Mouse (Mus musculus) neutrophil, adult 5-6 weeks (primary cell): ENCODE results near the gene Tfap2d. TPM values are rescaled to one million over a fixed set of nuclear protein-coding genes. Genes with fewer than 3 reads are reported as not detected.

Source experiments
- ATAC-seq: fragments of 151-379, 151-347 bp; 2 replicates; pipeline ENCODE4 v1.8.0; 2017; ENCODE audit warnings: mild to moderate bottlenecking, moderate TSS enrichment; ENCODE audit not compliant: insufficient number of reproducible peaks, poor library complexity, low FRiP score, severe bottlenecking; ENCODE audit errors: extremely low read depth
- total RNA-seq: library from RNA; stranded (forward); fragments of 200-1000 nt; gene quantifications from 2 replicates; pipeline ENCODE4 v1.2.3, GENCODE M21; 2017

Tfap2d gene
- not detected in 2 replicates for total RNA-seq

DNA sequence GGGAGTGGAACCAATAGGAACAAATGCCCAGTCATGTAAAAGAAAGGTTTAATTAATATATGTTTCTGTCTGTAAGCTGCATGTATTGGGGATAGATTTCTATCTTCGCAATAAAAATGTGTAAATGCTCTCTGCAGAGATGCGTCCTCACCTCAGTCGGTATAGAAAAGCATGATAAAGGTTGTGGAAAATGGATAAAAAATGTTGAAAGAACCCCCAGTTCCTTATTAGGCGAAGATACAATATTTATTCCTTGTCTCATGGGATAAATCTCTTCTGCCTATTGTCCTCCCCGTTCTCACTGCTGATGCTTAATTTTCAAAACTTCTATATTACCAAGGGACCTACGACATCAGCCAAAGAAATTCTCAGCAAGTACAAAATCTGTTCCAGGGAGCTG lies at the start of gene Tfap2d:
Gene Tfap2d (plus strand): TSS at position 392 of the 400 bp plus-strand sequence.
- no peak for ATAC-seq

DNA sequence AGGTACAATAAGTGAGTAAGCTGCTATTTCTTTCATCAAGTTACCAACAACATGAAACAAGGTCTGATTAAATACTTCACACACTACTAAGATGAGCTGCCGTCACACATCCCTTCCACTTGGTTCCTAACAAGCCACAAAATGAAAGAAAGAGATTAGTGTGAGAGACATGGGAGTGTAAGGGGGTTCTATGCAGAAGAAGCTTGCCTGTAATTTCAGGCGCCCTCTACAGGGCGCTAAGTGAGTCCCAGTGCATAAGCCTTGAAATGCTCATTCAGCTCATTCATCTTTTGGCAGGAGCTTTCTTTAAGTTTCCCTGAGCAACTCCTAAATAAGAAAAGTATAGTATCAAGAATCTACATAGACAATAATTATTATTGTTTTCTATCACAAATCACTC lies 46.5 kb upstream of the Tfap2d start:
- no peak for ATAC-seq

- no peak for ATAC-seq
Measured at GRCm38 (mm10) chr1:19056861-19057260, 46.0 kb upstream of the Tfap2d start.

- no peak for ATAC-seq
Measured at GRCm38 (mm10) chr1:19088078-19088477, 14.7 kb upstream of the Tfap2d start.

DNA sequence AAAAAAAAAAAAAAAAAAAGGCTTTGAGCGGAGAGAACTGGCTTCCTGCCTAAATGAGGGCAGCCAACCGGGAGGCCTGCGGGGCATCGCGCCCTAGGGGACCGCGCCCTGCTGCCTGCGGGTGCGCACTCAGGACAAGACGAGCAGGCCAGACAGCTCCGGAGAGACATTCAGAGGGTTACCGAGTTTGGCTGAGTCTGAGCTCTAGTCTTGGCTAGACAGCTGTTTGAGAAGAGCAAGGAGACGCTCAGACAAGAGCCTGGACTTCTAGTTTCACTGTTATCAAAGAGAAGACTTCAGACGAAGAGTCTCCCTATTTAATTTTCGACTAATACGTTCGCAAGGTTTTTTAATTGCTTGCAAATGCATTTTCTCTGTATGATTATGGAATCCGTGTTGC lies 5.9 kb upstream of the Tfap2d start:
- no peak for ATAC-seq

DNA sequence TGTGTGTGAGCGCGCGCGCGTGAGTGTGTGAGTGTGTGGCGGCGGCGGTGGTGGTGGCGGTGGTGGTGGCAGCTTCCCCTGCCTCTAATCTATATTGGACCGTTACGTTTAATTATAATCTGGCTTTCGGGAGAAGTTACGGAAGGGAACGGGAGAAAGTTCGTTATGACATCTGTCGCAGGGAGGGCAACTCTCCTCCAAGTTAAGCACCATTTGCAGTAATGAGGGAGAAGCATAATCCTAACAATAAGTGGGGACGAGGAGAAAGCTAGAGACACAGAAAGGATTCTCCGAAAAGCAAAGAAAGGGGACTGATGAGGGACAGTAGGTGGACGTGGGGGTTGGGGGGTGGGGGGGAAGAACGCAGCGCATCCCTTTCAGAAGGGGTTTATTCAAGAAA lies 494 bp downstream of the Tfap2d start:
- no peak for ATAC-seq

- no peak for ATAC-seq
Measured at GRCm38 (mm10) chr1:19103776-19104142, 937 bp downstream of the Tfap2d start.

GRCm38 (mm10) chr1:19104143-19104857 lies 1.5 kb downstream of the Tfap2d start:
- 0 out of 2 replicates have a peak, but pooled peaks have one; percentile 1 for ATAC-seq

DNA sequence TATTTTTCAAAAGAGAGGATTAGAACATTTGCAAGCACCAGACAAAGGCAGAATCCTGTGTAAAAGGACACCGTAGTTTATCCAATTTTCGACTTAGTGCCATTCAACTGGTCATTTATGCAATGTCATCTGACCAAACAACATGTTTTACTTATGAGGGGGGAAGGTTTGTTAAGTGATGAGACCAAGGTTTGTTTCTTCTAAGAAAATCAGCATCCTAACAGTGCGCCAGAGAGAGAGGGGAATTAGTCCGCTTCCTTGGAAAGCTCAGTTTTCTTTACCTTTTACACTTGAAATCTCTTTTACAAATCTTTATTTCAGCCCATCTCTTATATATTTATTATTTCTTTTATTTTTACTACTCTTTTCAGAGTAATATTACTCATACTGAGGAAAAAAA lies 3.6 kb downstream of the Tfap2d start:
- ATAC-seq: no peak

- ATAC-seq: no peak
Measured at GRCm38 (mm10) chr1:19106841-19107800, 4.3 kb downstream of the Tfap2d start.

- no peak for ATAC-seq
Measured at GRCm38 (mm10) chr1:19107801-19108200, 5.0 kb downstream of the Tfap2d start.

DNA sequence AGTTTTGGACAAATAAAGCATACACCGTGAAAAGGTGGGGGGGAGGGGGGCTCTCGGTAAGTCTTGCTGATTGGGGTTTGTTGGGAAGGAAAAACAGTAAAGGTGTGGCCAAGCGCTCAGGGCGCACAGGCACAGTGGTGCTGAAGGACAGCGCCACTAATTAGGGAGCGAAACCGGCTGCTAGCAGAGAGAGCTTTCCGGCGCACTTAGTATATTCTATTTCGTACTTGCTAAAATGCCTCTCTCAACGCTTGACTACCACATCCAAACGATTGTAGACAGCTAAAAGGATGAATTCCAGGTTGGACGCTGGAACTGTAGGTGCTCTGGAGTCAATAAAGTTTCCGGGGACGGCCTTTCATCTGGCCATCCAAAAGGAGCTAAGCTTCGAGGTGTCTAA lies 6.9 kb downstream of the Tfap2d start:
- no peak for ATAC-seq

- ATAC-seq: no peak
Measured at GRCm38 (mm10) chr1:19110211-19110610, 7.4 kb downstream of the Tfap2d start.

DNA sequence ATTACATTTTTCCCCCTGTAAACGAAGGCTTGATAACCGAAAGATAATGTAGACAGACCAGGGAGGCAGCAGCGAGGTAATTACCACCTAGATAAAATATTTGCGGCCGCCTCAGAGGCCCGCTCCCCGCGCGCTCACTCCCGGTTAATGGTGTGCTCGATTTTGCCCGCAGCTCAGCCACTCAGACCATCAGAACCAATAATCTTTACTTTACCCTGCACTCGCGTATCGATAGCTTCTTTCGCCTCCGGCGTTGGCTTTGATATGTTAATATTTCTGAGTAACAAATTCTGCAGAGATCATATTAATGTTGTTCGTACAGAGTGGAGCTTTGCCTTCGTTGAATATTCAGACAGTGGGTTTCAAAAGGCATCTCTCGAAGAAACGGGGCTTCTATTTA lies 8.2 kb downstream of the Tfap2d start:
- ATAC-seq: no peak

- ATAC-seq: no peak
Measured at GRCm38 (mm10) chr1:19178742-19179397, 76.0 kb downstream of the Tfap2d start.

DNA sequence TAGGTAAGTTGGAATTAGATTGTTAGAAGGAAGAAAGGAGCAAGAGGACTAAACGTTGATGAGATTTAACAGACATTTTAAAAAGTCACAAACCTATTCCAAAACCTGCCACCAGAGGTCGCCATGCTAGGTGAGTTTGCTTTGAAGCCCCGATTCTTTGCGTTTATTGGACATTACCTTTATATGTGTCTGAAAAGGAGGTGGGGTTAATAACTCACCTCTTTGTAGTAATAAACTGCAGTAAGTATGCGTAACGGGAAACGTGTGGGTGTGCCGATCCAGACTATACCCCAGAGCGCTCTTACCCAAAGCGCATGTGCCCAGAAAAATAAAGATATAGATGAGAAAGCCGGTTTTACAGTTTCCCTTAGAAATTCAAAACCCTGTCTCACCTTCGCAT lies 102.8 kb downstream of the Tfap2d start:
- no peak for ATAC-seq

DNA sequence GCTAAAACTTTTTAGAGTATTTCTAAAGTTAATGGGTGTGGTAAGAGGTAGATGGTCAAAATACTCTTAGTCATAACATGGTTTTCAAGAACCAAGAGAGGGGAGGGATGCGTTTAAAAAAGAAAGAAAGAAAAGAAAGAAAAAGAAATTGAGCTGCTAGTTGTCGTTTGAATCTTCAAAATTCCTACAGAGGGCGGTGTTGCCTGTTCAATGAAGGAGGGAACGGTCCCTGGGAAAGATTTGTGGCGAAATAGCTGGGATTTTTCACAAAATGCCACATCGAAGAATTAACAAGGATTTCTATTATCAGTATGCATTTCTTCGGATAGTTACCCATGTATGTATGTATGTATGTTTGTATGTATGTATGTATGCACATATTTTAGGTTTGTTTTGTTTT lies 103.4 kb downstream of the Tfap2d start:
- ATAC-seq: no peak

DNA sequence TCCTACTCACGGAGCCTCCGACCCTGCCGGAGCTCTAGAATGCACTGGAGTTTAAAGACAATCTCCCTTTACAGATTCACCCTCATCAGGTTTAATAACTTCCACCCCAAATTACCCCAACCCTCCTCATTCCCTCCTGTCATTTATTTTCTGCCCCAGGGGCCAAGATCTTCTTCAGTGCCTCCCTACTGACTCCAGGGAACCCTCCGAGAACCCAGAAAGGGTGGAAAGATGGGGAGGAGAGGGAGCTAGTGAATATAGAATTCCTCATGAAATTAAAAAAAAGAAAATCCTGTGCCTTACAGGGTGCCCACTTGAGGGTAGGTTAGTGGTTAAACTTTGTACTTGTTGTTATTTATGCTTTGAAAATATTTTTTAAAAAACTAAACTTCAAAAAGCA lies 104.8 kb downstream of the Tfap2d start:
- ATAC-seq: no peak

- no peak for ATAC-seq
Measured at GRCm38 (mm10) chr1:19208641-19209358, 106.0 kb downstream of the Tfap2d start, which contains the start of gene Tfap2b. Gene Tfap2b (plus strand): TSS chr1:19208914.
